Mouse (Mus musculus) kidney, adult 2 months (tissue): Measurements from ENCODE around the gene Trak1.

Source experiments
- CTCF ChIP-seq: fragments of 200-500 bp; conservative IDR thresholded peaks from 2 replicates; pipeline ENCODE4 v1.5.1; 2011; ENCODE audit warnings: low read depth, mild to moderate bottlenecking, control low read depth, low read length, moderate library complexity, mixed read lengths; ENCODE audit not compliant: insufficient read depth, insufficient read length
- POLR2A ChIP-seq: fragments of 200-500 bp; IDR thresholded peaks from one replicate; pipeline ENCODE4 v1.6.1; 2011; ENCODE audit warnings: low read depth, low read length, control low read depth

DNA sequence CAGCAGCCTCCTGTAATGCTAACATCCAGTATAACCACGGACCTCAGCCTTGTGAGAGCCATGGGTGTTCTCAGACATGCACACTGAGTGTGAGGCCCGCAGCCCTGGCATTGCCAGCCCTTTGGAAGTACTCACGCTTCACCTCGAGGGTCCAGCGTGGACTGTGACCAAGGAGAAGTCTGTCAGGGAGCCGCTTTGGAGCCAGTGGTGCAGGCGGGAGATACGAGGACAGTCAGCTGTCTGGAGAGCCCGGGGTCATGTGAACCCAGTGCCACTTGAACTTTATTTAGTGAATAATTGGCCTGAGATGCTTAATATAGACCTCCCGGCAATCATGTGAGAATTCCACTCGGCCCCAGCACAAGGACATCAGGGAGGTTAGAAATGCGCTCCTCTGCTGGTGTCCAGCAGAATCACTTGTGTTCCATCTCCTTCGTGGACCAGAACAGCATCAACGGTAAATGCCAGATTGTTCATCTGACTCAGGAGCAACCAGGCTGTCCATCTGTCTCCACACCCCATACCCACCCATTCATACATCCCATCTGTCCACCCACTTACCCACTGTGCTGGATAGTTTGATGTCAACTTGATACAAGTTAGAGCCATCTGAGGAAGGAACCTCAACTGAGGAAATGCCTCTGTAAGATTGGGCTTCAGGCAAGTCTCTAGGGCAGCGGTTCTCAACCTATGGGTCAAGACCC, 48.3 kb downstream of the Trak1 start:
- no peak for TF ChIP-seq POLR2A
- TF ChIP-seq CTCF, result no peak
